Mouse (Mus musculus) hematopoietic stem cell, adult 5-6 weeks (primary cell): ENCODE data around the gene Zfp157. TPM values are rescaled to one million over a fixed set of nuclear protein-coding genes. Genes with fewer than 3 reads are reported as not detected.
A peak's percentile ranks its signal among the peaks of the same experiment; 100 is the strongest.
"Not testable (repeated sequence)": the region's sequence is repeated elsewhere in the genome, so short reads cannot be mapped to it uniquely, and the experiment has no call there.

ENCODE experiments used
- ATAC-seq, 2 experiments: fragments of 125-278 bp in 1 of 2; replicated peaks in 1 of 2; 2 replicates each; pipeline ENCODE4 v1.8.0; 2016 to 2017; ENCODE audit warnings: inconsistent platforms in 2 of 2, mild to moderate bottlenecking in 2 of 2, moderate number of reproducible peaks in 2 of 2, low read depth in 1 of 2, moderate TSS enrichment in 1 of 2; ENCODE audit not compliant: low FRiP score in 2 of 2, poor library complexity in 2 of 2, severe bottlenecking in 2 of 2, insufficient read depth in 1 of 2, low TSS enrichment in 1 of 2
- total RNA-seq: library from RNA; stranded (forward); fragments of 172-1452, 232-1000 nt; gene quantifications from 2 replicates; pipeline ENCODE4 v1.2.3, GENCODE M21; 2017

Gene Zfp157
- total RNA-seq: 14.4 and 27.5 TPM in 2 replicates

DNA sequence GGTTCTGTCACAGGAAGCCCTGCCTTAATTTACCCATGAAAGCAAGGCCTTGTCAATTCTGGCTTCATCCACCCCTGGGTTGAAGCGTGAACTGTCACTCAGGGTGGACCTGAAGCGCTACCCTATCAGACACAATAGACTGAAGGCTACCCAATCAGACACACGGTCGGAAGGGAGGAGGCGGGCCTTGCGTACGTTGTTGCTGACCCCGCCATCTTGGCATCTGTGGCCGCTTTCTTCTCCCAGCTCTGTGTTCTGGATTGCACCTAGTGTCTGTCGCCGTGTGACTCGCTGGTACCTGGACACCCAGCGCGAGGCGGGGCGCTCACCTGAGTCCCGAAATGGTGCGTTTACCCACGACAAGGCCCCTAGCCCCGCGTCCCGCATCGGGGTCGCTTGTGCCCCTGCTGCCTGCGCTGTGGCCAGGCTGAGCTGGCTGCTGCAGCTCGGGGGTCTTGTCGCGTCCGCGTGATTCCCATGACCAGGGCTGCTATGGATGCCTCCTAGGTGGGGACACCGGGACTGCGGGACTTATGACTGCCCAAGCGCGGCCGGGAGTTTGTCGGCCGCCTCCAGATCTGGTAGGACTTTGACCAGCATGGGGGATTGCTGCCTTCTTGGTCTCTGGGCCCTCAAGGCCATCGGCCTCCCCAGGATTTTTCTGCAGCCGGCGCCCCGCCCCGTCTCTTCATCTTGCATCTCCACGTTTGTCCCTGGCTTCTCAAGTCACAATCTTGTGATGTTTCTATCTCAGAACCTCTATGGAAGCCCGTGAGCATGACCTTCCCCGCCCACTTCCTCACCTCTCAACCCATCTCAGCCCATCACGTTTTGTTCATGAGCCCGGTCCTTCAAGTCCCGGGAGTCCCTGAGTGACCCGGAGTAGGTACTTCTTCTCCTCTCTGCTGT lies at the start of gene Zfp157:
Zfp157 (plus strand) TSS at position 183 of the 909 bp plus-strand sequence.
- peak; percentile 100 for ATAC-seq

DNA sequence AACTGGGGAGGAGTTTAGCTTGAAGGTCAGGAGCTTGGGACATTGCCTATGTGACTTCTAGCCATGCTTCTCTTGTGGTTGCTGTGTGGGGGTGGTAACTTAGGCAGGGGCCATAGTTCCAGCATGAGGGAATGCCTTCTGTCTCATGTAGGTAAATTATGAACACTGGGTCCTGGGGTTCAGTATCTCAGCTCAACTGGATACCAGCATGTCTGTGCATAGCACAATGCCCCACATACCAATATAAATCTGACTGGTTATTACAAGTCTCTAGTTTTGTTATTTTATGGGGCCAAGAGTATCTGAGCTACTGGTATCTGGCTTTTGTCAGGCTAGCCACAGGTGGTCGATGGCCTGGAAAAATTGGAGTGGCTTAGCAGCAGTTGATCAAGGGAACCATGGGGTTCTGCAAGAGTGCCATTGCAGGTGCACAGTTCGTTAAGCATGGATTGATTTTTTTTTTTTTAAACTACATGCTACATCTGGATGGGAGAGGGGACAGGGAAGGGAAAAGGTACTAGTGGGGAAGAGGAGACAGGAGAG lies 43.4 kb upstream of the Zfp157 start:
- no peak for ATAC-seq

DNA sequence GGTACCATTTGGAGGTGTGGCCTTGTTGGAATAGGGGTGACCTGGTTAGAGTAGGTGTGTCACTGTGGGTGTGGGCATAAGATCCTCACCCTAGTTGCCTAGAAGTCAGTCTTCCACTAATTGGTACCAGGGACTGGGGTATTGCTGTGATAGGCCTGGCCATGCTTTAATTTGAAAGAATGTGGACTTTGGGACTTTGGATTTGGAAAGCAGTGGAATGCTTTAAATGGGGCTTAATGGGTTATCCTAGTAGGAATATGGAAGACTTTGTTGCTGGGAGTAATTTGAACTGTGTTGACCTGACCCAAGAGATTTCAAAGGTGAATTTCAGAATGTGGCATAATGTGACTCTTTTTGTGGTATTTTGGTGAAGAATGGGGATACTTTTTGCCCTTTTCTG lies 40.8 kb upstream of the Zfp157 start:
- ATAC-seq: not testable (repeated sequence)

DNA sequence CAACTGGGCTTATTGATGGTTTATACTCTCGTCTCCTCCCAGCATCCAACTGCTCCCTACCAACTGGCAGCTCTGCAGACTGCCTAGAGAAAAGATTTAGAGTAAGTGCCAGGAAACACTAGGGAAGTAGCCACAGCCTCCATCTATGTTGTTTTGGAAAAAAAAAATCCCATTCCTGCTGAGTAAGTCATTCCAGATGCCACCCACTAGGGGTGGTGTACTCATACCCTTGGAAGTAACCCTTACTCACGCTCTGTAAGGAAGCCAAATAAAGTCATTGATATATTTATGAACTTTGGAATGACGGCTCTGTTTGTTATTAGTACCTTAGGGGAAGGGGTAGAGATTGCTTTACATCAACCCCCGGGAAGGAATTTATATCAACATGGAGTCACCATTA lies 17.1 kb downstream of the Zfp157 start:
- no peak for ATAC-seq

DNA sequence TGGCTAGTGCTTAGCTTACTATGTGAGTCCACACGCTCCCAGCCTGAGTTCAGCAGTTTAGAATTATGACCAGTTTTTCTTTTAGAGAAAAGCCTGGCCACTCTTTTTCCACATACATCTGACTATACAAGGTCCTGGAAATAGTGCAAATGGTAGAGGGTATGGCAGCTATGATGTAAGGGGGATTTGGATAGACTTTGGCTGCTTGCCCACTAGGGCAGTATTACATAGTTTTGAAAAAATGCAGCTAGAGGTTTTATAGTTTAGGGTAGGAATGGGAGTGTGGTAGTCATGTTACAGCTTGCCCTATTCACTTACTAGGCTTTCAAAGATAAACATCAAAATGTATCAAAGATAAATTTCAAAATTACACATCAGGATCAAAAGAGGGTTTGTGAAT lies 17.8 kb downstream of the Zfp157 start:
- ATAC-seq: no peak

DNA sequence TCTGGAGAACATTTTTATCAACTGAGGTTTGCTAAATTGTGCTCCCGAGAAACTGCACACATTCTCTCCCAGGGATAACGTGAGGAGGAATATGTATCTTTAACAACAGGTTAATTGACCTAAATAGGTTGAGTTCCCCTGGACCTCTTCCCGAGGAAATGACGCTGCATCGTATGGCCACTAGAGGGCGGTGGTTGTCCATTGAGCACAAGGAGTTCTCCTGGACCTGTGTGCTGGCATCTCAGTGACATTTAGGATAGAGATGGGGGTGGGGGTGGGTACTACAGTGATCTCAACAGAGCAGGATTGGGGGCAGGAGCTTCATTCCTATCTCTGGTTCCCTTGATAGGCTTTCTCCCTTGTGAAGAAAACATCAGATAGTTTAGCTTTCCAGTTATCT lies 32.3 kb downstream of the Zfp157 start:
- ATAC-seq: no peak

DNA sequence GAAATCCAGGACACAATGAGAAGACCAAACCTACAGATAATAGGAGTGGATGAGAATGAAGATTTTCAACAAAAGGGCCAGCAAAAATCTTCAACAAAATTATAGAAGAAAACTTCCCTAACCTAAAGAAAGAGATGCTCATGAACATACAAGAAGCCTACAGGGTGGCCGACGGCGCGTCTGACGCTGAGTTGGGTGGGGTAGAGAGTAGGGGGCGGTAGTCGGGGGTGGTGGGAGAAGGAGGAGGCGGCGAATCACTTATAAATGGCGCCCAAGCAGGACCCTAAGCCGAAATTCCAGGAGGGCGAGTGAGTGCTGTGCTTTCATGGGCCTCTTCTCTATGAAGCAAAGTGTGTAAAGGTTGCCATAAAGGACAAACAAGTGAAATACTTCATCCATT lies 63.3 kb downstream of the Zfp157 start:
- ATAC-seq: not testable (repeated sequence)

Other genes starting within 250 kb of the Zfp157 start
- gene Mblac1, start 247.2 kb upstream of the Zfp157 start, total RNA-seq: 2.8 and 3.5 TPM in 2 replicates
- 6.4 and 8.7 TPM in 2 replicates for gene Nxpe5, start 215.6 kb upstream of the Zfp157 start, total RNA-seq
- gene Lamtor4, start 186.0 kb upstream of the Zfp157 start, total RNA-seq: 31.2 and 41.6 TPM in 2 replicates
- 34.1 and 38.8 TPM in 2 replicates for gene BC037034, start 177.4 kb upstream of the Zfp157 start, total RNA-seq
- gene Gal3st4, start 168.6 kb upstream of the Zfp157 start, total RNA-seq: 0.44 TPM in 1 of 2 replicates, not detected in the other
- gene Gm43720, start 161.5 kb upstream of the Zfp157 start, total RNA-seq: not detected in 2 replicates
- gene Gpc2, start 161.5 kb upstream of the Zfp157 start, total RNA-seq: 5.8 and 7.1 TPM in 2 replicates
- 8.7 and 25.5 TPM in 2 replicates for gene Stag3, start 161.2 kb upstream of the Zfp157 start, total RNA-seq
- gene Pvrig, start 99.5 kb upstream of the Zfp157 start, total RNA-seq: 1.8 TPM in 1 of 2 replicates, not detected in the other
- not detected in 2 replicates for gene 1700123K08Rik, start 123.2 kb downstream of the Zfp157 start, total RNA-seq
- gene Zfp68, start 178.3 kb downstream of the Zfp157 start, total RNA-seq: 92.2 and 113 TPM in 2 replicates
- gene A430033K04Rik, start 181.4 kb downstream of the Zfp157 start, total RNA-seq: 22.3 and 24.4 TPM in 2 replicates